Mouse (Mus musculus) lung, embryonic 14.5 days (tissue): ENCODE measurements around the gene Ccdc6. TPM values are rescaled to one million over a fixed set of nuclear protein-coding genes. Genes with fewer than 3 reads are reported as not detected.
A peak's percentile ranks its signal among the peaks of the same experiment; 100 is the strongest.

ENCODE experiments used
- ATAC-seq: fragments of 200-750 bp; cut with Nextera tagmentation; 2 replicates; pipeline ENCODE4 v1.8.0; 2017; ENCODE audit warnings: mild to moderate bottlenecking, moderate TSS enrichment, moderate library complexity; ENCODE audit not compliant: insufficient read depth
- DNase-seq: peaks from one replicate; pipeline ENCODE4 v3.0.0-alpha.2; 2015
- H3K27ac ChIP-seq: fragments of 300-500 bp; sonication (generic); 2 replicates; pipeline ENCODE4 v1.5.1; 2014; ENCODE audit warnings: low read depth, mild to moderate bottlenecking, moderate library complexity
- H3K27me3 ChIP-seq: fragments of 300-500 bp; sonication (generic); 2 replicates; pipeline ENCODE4 v1.6.1; 2014; ENCODE audit warnings: low read length, control low read depth; ENCODE audit not compliant: insufficient read depth
- H3K36me3 ChIP-seq: fragments of 300-500 bp; sonication (generic); 2 replicates; pipeline ENCODE4 v1.6.1; 2014; ENCODE audit warnings: control low read depth; ENCODE audit not compliant: insufficient read depth
- H3K4me1 ChIP-seq: fragments of 300-500 bp; sonication (generic); 2 replicates; pipeline ENCODE4 v1.6.1; 2014; ENCODE audit warnings: antibody characterized with exemption, control low read depth; ENCODE audit not compliant: insufficient read depth
- H3K4me2 ChIP-seq: fragments of 300-500 bp; sonication (generic); 2 replicates; pipeline ENCODE4 v1.6.1; 2014; ENCODE audit warnings: mild to moderate bottlenecking
- H3K4me3 ChIP-seq: fragments of 300-500 bp; sonication (generic); 2 replicates; pipeline ENCODE4 v1.5.1; 2014; ENCODE audit warnings: low read depth, low read length
- H3K9ac ChIP-seq: fragments of 300-500 bp; sonication (generic); 2 replicates; pipeline ENCODE4 v1.6.1; 2014
- H3K9me3 ChIP-seq: fragments of 300-500 bp; sonication (generic); 2 replicates; pipeline ENCODE4 v1.6.1; 2016; ENCODE audit warnings: low read depth, low read length, control low read depth
- CTCF ChIP-seq: IDR thresholded peaks from 2 replicates; pipeline ENCODE4 v1.5.1; 2016; ENCODE audit warnings: antibody characterized with exemption, low read depth
- WGBS: fragments of 180-500 bp; shearing (Covaris S2); extraction: QIAGEN DNeasy Blood & Tissue Kit; methylation state at CpG from one replicate; pipeline ENCODE4 v1.1.7; 2014; 5-methylcytosine and 5-hydroxymethylcytosine counted together
- polyA plus RNA-seq: library from polyadenylated mRNA; unstranded; fragments of >200 nt; fragmentation: Nextera tagmentation; extraction: Ambion mirVana; gene quantifications from 2 replicates; pipeline ENCODE4 v1.2.1, GENCODE M21; 2014

Ccdc6 gene
- polyA plus RNA-seq, 1 experiment from 2014 or later = 21.9 TPM

DNA sequence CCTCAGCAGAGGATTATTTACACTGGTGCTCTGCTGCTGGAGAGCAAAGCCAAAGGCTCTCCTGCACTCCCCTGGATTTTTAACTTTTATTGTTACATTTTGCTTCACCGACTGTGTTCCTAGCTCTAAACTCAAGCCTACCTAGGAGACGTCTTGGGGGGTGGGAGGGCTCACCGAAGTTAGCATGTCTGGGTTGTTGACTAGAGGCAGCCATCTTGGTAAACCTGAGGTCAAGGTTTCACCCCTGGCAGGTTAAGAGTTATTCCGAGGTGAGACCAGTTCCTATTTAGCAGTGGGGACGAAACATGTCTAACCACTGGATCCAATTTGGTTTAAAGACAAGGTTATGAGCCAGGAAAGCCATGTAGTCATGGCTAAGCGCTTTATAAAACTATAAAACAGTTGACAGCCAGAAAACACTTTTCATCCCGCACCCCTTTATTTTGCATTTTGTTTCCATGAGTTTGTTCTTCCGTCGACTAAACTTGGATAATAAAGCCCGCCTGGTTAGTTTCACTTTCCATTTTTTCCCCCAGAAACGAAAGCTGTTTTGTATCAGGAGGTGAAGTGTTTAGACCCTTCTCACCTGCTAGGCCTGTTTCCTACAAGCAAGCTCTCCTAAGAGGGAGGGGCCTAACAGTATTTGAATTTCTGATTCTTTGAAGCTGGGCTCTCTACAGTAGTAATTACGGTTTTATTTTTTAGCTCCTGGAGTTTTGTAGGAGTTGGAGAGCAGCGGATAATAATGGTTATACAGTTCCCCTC lies 1.2 kb upstream of the Ccdc6 start:
- WGBS = 18% methylated on average over 13 of the region's 13 CpGs
- Histone ChIP-seq H3K4me3 (peak overlapping the region; percentile 98), H3K36me3 (no peaks in the 10 kb centered on the region), H3K27ac (peak overlapping the region; percentile 80), H3K4me2 (peak overlapping the region; percentile 84), H3K9ac (peak overlapping the region; percentile 36), H3K27me3 (no peaks in the 10 kb centered on the region), H3K4me1 (peaks cover 15% of the 10 kb centered on the region), H3K9me3 (no peaks in the 10 kb centered on the region)
- ATAC-seq = no peak
- peak; percentile 37 for DNase-seq
- TF ChIP-seq CTCF = no peak

DNA sequence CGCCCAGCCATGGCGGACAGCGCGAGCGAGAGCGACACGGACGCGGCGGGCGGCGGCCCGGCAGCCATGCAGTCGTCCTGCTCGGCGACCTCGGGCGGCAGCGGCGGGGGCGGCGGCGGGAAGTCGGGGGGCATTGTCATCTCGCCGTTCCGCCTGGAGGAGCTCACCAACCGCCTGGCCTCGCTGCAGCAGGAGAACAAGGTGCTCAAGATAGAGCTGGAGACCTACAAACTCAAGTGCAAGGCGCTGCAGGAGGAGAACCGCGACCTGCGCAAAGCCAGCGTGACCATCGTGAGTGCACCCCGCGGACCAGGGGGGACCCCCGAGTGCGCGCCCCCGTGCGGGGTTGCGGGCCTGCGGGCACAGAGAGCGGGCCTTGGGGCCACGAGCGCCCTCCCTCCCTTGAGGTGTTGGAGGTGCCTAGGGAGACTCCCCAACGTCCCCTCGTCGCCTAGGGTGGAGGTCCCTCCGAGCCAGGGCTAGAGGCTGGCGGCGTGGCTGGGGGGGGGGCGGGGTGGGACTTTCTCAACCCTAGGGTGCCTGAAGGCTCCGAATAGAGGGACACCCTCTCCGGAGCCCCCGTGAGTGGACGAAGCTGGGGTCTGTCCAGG lies 475 bp downstream of the Ccdc6 start:
- Histone ChIP-seq H3K9me3 (no peaks in the 10 kb centered on the region; the same call in 1 of the 2 replicates), H3K4me1 (peaks cover 15% of the 10 kb centered on the region), H3K4me3 (peak overlapping the region; percentile 98), H3K9ac (peak overlapping the region; percentile 95), H3K36me3 (no peaks in the 10 kb centered on the region), H3K27ac (peak overlapping the region; percentile 80), H3K4me2 (peak overlapping the region; percentile 84), H3K27me3 (no peaks in the 10 kb centered on the region)
- DNase-seq (peak; percentile 49), ATAC-seq (peak; percentile 22)
- WGBS = under 1% methylated on average over 58 of the region's 58 CpGs
- no peak for TF ChIP-seq CTCF

DNA sequence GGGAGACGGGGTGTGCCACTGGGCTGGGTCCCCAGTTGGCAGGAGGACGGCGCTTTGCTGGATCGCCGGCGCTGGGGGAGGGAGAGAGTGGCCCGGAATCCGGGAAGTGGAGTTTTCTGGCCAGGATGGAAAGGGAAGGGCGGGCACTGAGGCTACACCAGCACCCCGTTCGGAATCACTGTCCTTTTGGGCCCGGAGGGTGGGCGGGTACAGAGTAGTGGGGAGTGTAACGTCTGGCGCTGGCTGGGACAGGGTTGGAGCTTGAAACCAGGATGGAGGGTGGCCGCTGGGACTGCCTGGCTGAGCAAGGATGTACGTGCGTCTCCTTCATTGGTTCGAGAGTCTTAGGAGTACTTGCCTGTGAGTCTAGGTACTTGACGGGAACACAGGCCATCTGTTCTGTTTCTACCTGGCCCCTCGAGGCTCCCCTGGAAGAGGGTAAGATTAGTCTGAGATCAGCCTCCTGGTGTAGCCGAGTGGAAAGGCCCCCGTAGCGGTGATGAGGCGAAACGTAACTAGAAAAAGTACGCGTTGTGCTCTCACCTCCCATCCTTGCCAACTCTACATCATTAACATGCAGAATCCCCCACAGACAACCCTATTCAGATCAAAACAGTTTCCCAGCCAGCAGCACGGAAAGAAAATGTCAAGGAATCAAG lies 1.1 kb downstream of the Ccdc6 start:
- no peak for TF ChIP-seq CTCF
- Histone ChIP-seq H3K36me3 (no peaks in the 10 kb centered on the region), H3K9me3 (no peaks in the 10 kb centered on the region; the same call in 1 of the 2 replicates), H3K4me1 (peaks cover 15% of the 10 kb centered on the region), H3K27me3 (no peaks in the 10 kb centered on the region), H3K4me2 (peak overlapping the region; percentile 84), H3K27ac (peak overlapping the region; percentile 80), H3K4me3 (peak overlapping the region; percentile 98), H3K9ac (peak overlapping the region; percentile 95)
- WGBS = 1% methylated on average over 29 of the region's 29 CpGs
- ATAC-seq (peak; percentile 68), DNase-seq (peak; percentile 71)

DNA sequence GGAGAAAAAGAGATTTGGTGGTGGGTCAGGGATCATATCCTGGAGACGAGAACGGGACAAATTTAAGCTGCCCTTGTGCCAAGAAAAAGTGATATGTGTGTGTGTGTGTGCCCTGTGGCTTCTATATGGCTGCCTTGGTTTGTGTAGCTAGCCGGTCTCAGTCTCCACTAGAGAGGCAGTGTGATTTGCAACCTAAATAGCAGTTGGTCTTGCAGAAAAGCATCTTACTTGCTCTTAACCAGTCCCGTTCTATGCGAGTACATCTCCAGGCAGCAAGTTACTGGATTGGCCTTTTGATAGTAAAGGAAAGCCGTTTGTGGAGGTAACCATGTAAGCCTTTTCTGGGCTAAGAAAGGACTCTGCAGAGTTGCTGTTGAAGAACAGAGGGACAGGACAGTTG lies 1.7 kb downstream of the Ccdc6 start:
- 7% methylated on average over 6 of the region's 6 CpGs for WGBS
- Histone ChIP-seq H3K9me3 (no peaks in the 10 kb centered on the region; the same call in 1 of the 2 replicates), H3K4me3 (peak overlapping the region; percentile 98), H3K27ac (peak overlapping the region; percentile 80; the same call in 1 of the 2 replicates), H3K27me3 (no peaks in the 10 kb centered on the region), H3K36me3 (no peaks in the 10 kb centered on the region), H3K4me2 (peak overlapping the region; percentile 84), H3K9ac (peak overlapping the region; percentile 95), H3K4me1 (peaks cover 15% of the 10 kb centered on the region)
- no peak for TF ChIP-seq CTCF
- ATAC-seq (no peak), DNase-seq (no peak)

DNA sequence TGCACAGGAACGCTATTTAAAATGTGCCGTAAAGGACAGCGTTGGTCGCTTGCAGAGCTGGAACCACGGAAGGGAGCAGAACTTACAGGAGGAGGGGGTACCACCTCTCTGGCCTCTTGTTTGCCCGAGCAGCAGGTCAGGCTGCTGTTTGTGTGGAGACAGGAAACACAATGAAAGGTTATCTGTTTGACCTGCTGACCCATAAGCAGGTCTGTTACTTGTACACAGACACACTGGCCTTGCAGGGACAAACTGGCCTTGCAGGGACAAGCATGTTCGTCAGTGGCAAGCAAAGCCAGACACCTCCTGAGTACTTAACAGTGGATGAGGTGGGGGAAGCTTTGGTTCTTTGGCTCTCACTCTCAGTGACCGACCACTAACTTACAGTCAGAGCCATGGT lies 2.1 kb downstream of the Ccdc6 start:
- H3K36me3 ChIP-seq = no peaks in the 10 kb centered on the region
- H3K4me3 ChIP-seq = peak overlapping the region; percentile 98
- no peak for TF ChIP-seq CTCF

DNA sequence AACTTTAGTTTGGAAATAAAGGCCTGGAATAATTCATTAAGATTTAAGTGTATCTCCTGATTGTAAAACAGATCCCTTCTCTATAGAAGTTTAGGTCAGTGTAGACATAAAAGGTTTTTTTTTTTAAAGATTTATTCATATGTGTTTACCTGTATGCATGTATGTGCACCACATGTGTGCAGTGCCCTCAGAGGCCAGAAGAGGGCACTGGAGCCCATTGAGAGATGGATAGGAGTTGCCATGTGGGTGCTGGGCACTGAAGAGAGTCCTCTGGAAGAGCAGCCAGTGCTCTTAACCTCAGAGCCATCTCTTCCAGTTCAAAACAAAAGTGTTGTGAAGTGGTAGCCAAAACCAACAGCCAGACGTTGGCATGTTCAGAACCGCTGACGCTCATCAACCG lies 5.2 kb downstream of the Ccdc6 start:
- H3K36me3 ChIP-seq = peaks cover 14% of the 10 kb centered on the region; the same call in 1 of the 2 replicates
- no peak overlapping the region for H3K9ac ChIP-seq
- no peak overlapping the region for H3K27ac ChIP-seq
- WGBS = 97% methylated on average over 4 of the region's 4 CpGs
- peaks cover 8% of the 10 kb centered on the region for H3K4me1 ChIP-seq
- H3K4me2 ChIP-seq = no peak overlapping the region
- no peak overlapping the region for H3K4me3 ChIP-seq
- DNase-seq (no peak), ATAC-seq (no peak)
- H3K27me3 ChIP-seq = no peaks in the 10 kb centered on the region
- H3K9me3 ChIP-seq = no peaks in the 10 kb centered on the region; the same call in 1 of the 2 replicates
- TF ChIP-seq CTCF = no peak

More for the DNA sequence above, 2.1 kb downstream of the Ccdc6 start:
- Histone ChIP-seq H3K27ac (no peak overlapping the region), H3K4me2 (peak overlapping the region; percentile 84), H3K27me3 (no peaks in the 10 kb centered on the region), H3K9me3 (no peaks in the 10 kb centered on the region; the same call in 1 of the 2 replicates), H3K9ac (peak overlapping the region; percentile 95), H3K4me1 (peaks cover 15% of the 10 kb centered on the region)
- WGBS = 19% methylated on average over 8 of the region's 8 CpGs
- ATAC-seq (no peak), DNase-seq (no peak)

DNA sequence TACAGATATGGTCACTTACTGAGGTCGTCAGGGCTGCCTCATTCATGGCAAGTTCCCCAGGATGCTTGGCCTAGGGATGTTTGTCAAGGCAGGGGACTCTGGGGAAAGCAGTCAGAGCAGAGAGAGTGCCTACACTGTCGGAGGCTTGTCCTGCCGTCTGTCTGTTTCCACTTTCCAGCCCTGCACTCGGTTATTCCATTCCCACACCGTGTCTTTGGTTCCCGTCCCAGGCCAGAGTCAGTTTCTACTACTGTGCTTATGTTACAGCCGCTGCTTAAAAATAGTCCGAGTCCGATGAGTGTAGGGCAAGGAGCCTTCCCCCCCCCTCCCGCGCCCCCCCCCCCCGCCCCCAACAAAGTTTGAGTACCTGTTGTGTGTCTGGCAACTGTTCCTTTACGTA lies 11.1 kb downstream of the Ccdc6 start:
- ATAC-seq (no peak), DNase-seq (no peak)
- Histone ChIP-seq H3K4me1 (no peaks in the 10 kb centered on the region; the same call in 1 of the 2 replicates), H3K9me3 (no peaks in the 10 kb centered on the region), H3K27ac (no peak overlapping the region), H3K9ac (no peak overlapping the region), H3K36me3 (peaks cover 16% of the 10 kb centered on the region; the same call in 1 of the 2 replicates), H3K4me2 (no peak overlapping the region), H3K4me3 (no peak overlapping the region), H3K27me3 (no peaks in the 10 kb centered on the region)
- no peak for TF ChIP-seq CTCF
- WGBS = 62% methylated on average over 12 of the region's 13 CpGs
